Mouse (Mus musculus) heart, embryonic 12.5 days (tissue): ENCODE data around the gene Trrap. TPM values are rescaled to one million over a fixed set of nuclear protein-coding genes. Genes with fewer than 3 reads are reported as not detected.
A peak's percentile ranks its signal among the peaks of the same experiment; 100 is the strongest.

Source experiments
- ATAC-seq: fragments of 200-750 bp; cut with Nextera tagmentation; 2 replicates; pipeline ENCODE4 v1.8.0; 2017; ENCODE audit warnings: moderate TSS enrichment, moderate library complexity; ENCODE audit not compliant: insufficient number of reproducible peaks, low FRiP score
- H3K27ac ChIP-seq: fragments of 300-500 bp; sonication (generic); 2 replicates; pipeline ENCODE4 v1.5.1; 2016; ENCODE audit warnings: mild to moderate bottlenecking, moderate library complexity; ENCODE audit not compliant: poor library complexity, severe bottlenecking
- H3K27me3 ChIP-seq: fragments of 300-500 bp; sonication (generic); replicated peaks from 2 replicates; pipeline ENCODE4 v1.6.1; 2016; ENCODE audit warnings: mild to moderate bottlenecking, moderate library complexity
- H3K36me3 ChIP-seq: fragments of 300-500 bp; sonication (generic); 2 replicates; pipeline ENCODE4 v1.6.1; 2016; ENCODE audit warnings: mild to moderate bottlenecking, moderate library complexity
- H3K4me1 ChIP-seq: fragments of 300-500 bp; sonication (generic); replicated peaks from 2 replicates; pipeline ENCODE4 v1.6.1; 2016; ENCODE audit warnings: mild to moderate bottlenecking
- H3K4me2 ChIP-seq: fragments of 300-500 bp; sonication (generic); 2 replicates; pipeline ENCODE4 v1.6.1; 2016; ENCODE audit warnings: mild to moderate bottlenecking, moderate library complexity
- H3K4me3 ChIP-seq: fragments of 300-500 bp; sonication (generic); 2 replicates; pipeline ENCODE4 v1.5.1; 2016; ENCODE audit warnings: mild to moderate bottlenecking
- H3K9ac ChIP-seq: fragments of 300-500 bp; sonication (generic); 2 replicates; pipeline ENCODE4 v1.6.1; 2016; ENCODE audit warnings: mild to moderate bottlenecking, moderate library complexity
- H3K9me3 ChIP-seq: fragments of 300-500 bp; sonication (generic); replicated peaks from 2 replicates; pipeline ENCODE4 v1.6.1; 2016; ENCODE audit warnings: mild to moderate bottlenecking, moderate library complexity
- WGBS: fragments of 180-500 bp; shearing (Covaris S2); methylation state at CpG from one replicate; pipeline ENCODE4 v1.1.7; 2016; 5-methylcytosine and 5-hydroxymethylcytosine counted together
- polyA plus RNA-seq: library from polyadenylated mRNA; unstranded; fragments of >200 nt; fragmentation: Nextera tagmentation; extraction: Ambion mirVana; gene quantifications from 2 replicates; pipeline ENCODE4 v1.2.1, GENCODE M21; 2016

Gene Trrap
- polyA plus RNA-seq, 1 experiment from 2014 or later: 61.5 TPM

DNA sequence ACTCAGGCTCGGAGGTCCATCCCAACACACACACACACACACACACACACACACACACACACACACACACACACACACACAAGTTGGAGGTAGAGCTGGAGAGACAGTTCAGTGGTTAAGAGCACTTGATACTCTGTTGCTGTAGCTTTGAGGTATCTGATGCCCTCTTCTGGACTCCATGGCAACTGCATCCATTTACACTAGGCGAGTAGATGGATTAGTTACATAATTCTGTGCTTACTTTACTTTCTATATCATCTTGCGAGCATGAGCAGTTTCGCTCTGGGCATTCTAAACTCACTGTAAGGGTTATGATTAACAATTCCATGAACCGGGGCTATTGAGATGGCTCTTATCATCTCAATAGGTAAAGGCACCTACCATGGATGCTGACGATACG lies 14.5 kb upstream of the Trrap start:
- no peaks in the 10 kb centered on the region for H3K27me3 ChIP-seq
- WGBS: 60% methylated on average over 7 of the region's 7 CpGs
- H3K4me1 ChIP-seq: peaks cover 23% of the 10 kb centered on the region
- no peak overlapping the region for H3K27ac ChIP-seq
- ATAC-seq: no peak
- H3K9me3 ChIP-seq: no peaks in the 10 kb centered on the region
- H3K36me3 ChIP-seq: no peaks in the 10 kb centered on the region
- H3K9ac ChIP-seq: no peak overlapping the region
- H3K4me3 ChIP-seq: no peak overlapping the region
- no peak overlapping the region for H3K4me2 ChIP-seq

DNA sequence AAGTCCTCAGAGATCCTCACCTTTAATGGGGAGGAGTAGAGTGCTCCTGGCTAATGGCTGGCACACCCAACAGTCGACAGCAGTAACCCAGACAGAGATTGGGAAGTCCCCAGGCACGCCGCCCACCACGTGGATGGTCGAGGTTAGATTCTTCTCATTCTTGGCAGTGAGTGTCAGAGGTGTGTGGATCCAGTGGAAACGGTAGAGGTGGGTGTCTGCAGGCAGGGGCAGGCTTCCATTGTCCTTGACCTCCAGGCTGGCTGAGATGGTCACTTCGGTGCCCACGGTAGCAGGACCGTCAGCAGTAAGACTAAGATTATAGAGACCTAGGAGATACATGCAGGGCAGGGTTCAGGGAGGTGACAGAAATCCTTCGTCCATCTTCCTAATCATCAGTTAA lies 12.3 kb upstream of the Trrap start:
- H3K4me3 ChIP-seq: no peak overlapping the region
- ATAC-seq: no peak
- H3K36me3 ChIP-seq: no peaks in the 10 kb centered on the region
- H3K9ac ChIP-seq: no peak overlapping the region
- H3K4me1 ChIP-seq: peaks cover 23% of the 10 kb centered on the region
- H3K27me3 ChIP-seq: peaks cover 16% of the 10 kb centered on the region
- no peak overlapping the region for H3K27ac ChIP-seq
- H3K4me2 ChIP-seq: peak overlapping the region; percentile 9; the same call in 1 of the 2 replicates
- no peaks in the 10 kb centered on the region for H3K9me3 ChIP-seq
- WGBS: 30% methylated on average over 10 of the region's 10 CpGs

DNA sequence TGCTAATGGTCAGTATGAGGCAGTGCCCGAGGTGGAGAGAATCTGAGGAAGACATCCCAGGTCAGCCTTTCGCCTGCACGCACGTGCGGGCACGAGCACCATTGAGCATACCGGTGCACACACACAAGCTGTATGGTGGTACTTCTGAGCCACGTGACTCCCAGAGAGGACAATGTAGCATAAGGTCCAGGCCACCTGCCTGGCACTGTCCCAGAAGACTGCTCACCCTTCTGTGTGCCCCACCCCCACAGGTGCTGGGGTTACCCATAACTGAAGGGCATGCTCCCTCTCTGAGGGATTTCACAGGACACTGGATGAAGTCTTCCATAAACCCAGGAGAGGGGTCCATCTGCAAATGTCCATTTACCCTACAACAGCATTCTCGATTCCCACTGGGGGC lies 10.1 kb upstream of the Trrap start:
- no peak overlapping the region for H3K9ac ChIP-seq
- H3K27me3 ChIP-seq: peaks cover 34% of the 10 kb centered on the region
- 83% methylated on average over 9 of the region's 9 CpGs for WGBS
- H3K4me3 ChIP-seq: no peak overlapping the region
- ATAC-seq: no peak
- peaks cover 28% of the 10 kb centered on the region for H3K4me1 ChIP-seq
- H3K4me2 ChIP-seq: no peak overlapping the region
- no peaks in the 10 kb centered on the region for H3K36me3 ChIP-seq
- no peak overlapping the region for H3K27ac ChIP-seq
- no peaks in the 10 kb centered on the region for H3K9me3 ChIP-seq

DNA sequence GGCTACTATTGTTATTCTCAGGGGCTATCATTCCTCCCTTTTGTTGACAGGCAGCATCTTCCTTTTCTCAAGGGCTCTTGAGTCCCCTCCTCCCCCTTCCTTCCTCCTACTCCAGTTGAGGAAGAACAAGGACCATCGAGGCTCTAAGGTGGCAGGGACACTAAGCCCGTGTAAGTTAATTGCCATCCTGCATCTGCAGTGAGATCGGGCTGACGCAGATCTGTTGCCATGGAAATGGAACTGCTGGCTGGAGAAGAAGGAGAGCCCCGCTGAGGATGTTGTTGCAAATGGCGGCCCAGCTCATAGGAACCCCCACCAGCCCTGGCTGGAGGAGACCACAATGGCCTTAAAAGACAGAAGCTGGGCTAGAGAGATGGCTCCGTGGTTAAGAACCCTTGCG lies 9.1 kb upstream of the Trrap start:
- Histone ChIP-seq H3K4me3 (no peak overlapping the region), H3K4me1 (peaks cover 26% of the 10 kb centered on the region), H3K9me3 (no peaks in the 10 kb centered on the region), H3K9ac (no peak overlapping the region), H3K36me3 (no peaks in the 10 kb centered on the region), H3K4me2 (no peak overlapping the region), H3K27me3 (peaks cover 42% of the 10 kb centered on the region), H3K27ac (no peak overlapping the region)
- WGBS: 31% methylated on average over 8 of the region's 8 CpGs
- ATAC-seq: no peak

DNA sequence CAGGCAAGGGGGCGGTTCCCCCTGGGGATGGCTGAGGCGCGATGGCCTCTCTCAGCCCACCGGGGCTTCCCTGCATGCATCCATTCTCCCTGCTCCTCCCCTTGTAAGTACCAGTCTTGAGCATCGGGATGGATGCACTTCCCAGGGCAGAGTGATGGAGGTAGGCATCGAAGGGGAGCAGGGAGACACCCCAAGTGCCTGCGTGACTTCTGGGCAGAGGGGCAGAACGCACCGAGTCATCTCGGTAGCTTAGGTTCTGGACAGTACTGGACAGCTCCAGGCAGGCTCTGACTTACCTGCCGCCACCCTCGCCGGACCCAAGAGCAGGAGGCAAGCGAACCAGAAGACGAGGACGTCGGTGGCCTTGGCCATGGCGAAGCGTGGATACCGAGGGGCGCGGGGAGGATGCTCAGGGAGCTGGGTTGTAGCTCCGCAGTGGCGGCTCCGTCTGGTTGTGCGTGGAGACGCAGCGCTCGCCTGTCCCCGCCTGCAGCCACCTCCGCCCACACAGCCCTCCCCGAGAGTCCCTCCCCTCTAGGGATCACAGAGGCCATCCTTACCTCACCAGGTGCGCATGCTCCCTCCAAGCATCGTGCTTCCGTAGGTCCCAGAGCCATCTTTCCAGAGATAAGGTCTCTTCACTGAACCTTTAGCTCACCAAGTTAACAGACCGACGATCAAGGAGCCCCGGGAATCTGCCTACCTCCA lies 6.2 kb upstream of the Trrap start, which contains the start of gene Tmem130:
Gene Tmem130 (minus strand): TSS at position 658 of the 708 bp plus-strand sequence.
- Histone ChIP-seq H3K36me3 (no peaks in the 10 kb centered on the region), H3K9me3 (no peaks in the 10 kb centered on the region), H3K9ac (no peak within 1 kb of the TSS), H3K4me3 (peak within 1 kb of the TSS; percentile 25), H3K4me1 (peaks cover 13% of the 10 kb centered on the region), H3K27ac (no peak within 1 kb of the TSS), H3K4me2 (peak within 1 kb of the TSS; percentile 55), H3K27me3 (peaks cover 45% of the 10 kb centered on the region)
- WGBS: 1% methylated on average over 38 of the region's 38 CpGs
- peak; percentile 36; the same call in 1 of the 2 replicates for ATAC-seq

DNA sequence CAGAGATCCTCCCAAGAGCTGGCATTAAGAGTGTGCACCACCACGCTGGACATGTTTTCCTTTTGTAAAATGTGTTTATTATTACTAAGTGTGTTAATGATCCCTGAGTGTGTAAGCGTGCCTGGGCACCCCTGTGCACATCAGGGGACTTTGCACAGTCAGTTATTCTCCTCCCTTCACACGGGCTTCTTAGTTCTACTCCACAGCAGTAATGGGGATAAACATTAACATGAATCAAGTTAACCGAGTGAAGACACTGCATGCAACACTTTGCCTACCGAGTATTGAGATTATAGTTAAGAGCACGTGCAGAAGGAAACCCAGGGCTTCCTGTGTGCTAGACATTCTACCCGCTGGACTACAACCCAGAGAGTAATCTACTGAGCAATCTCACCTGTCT lies 1.5 kb upstream of the Trrap start:
- H3K4me3 ChIP-seq: no peak overlapping the region
- H3K27ac ChIP-seq: no peak overlapping the region
- peaks cover 25% of the 10 kb centered on the region for H3K27me3 ChIP-seq
- H3K4me2 ChIP-seq: no peak overlapping the region
- ATAC-seq: no peak
- no peak overlapping the region for H3K9ac ChIP-seq
- peaks cover 17% of the 10 kb centered on the region for H3K4me1 ChIP-seq
- no peaks in the 10 kb centered on the region for H3K9me3 ChIP-seq
- 77% methylated on average over 7 of the region's 7 CpGs for WGBS
- H3K36me3 ChIP-seq: peaks cover 7% of the 10 kb centered on the region

DNA sequence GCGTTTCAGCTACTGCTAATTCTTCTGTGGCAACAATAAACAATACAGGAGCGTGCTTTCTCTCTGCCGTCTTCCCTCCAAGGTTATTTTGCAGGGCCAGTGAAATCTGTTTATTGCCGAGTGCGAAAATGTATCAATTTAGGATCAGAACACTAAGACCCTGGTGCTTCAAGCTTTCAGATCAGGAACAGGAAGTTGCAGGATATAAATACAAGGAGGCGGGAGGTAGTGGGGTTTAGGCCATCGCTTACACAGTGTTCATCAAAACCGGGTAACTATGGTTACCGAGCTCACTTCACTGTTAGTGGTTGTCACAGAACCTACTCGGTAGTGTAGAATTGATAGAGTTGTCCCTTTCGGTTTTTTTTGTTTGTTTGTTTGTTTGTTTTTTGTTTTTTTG lies 886 bp upstream of the Trrap start:
- Histone ChIP-seq H3K4me1 (peaks cover 11% of the 10 kb centered on the region), H3K4me2 (no peak overlapping the region), H3K9me3 (no peaks in the 10 kb centered on the region), H3K27ac (no peak overlapping the region), H3K27me3 (peaks cover 19% of the 10 kb centered on the region), H3K36me3 (peaks cover 13% of the 10 kb centered on the region), H3K4me3 (no peak overlapping the region), H3K9ac (no peak overlapping the region)
- WGBS: 85% methylated on average over 11 of the region's 11 CpGs
- no peak for ATAC-seq

DNA sequence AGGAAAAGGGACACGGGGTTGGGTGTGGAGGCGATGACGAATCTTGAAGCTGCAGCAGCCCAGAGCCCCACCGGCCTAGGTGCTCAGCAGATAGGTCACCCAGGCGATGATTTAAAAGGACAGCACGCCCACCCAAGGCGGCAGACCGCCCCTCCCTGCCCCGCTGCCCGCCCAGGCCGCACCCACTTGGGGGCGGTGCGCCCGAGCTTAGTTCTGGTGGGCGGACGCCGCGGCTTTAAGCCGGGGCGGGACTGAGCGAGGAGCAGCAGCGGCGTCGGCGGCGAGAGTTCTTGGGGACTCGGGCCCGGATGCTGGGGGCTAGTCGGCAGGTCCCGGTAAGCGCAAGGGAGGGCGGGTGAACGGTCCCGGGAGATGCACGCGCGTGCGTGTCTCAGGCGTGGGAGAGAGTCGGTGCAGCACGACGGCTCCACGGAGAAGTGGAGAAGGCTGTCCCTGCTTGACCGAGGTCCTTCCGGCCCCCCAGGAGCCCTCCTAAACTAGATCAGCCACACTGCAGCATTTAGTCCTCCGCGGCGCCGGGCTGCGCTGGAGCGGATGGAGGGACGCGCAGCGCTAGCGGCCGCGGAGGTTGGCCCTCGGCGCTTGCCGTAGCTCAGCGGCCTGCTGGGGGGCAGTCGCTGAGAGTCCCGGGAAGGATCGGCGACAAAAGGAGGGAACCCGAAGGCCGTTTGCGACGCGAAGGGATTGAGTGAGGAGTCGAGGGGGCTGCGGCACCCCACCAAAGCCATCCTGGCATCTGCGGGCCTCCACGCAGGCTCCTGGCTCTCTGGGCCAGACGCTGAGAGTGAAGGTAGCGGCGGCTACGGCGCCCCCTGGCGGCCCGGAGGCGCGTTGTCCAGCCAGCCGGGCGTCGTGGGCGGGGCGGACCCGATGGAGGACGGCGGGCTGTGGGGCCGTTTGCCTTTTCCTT lies 644 bp downstream of the Trrap start:
- Histone ChIP-seq H3K9me3 (no peaks in the 10 kb centered on the region), H3K27me3 (peaks cover 5% of the 10 kb centered on the region; the same call in 1 of the 2 replicates), H3K4me3 (peak overlapping the region; percentile 92), H3K27ac (peak overlapping the region; percentile 94), H3K36me3 (peaks cover 24% of the 10 kb centered on the region), H3K4me1 (peaks cover 10% of the 10 kb centered on the region), H3K9ac (peak overlapping the region; percentile 91), H3K4me2 (peak overlapping the region; percentile 81)
- under 1% methylated on average over 88 of the region's 92 CpGs for whole genome bisulfite sequencing
- peak; percentile 94 for ATAC-seq

DNA sequence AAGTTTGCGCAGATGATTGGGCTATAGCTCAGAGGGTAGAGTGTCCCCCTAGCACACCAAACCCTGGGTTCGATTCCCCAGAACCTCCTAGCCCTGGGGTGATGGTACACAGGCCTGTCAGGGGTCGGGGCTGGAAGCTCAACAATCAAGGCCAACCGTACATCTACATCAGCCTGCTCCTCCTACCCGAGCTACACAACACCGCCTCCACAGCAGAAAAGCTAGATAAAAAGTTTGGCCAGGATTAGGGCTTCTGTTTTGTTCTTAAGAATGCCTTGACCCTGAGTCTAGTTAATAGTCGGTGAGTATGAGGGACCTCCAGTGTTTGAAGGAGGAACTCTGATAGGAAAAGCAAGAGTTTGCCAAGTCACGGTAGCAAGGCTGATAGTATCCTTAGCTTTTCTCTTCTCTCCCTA lies 1.5 kb downstream of the Trrap start:
- H3K36me3 ChIP-seq: peaks cover 32% of the 10 kb centered on the region
- peak overlapping the region; percentile 91 for H3K9ac ChIP-seq
- peak overlapping the region; percentile 92 for H3K4me3 ChIP-seq
- ATAC-seq: no peak
- no peaks in the 10 kb centered on the region for H3K27me3 ChIP-seq
- WGBS: 13% methylated on average over 8 of the region's 8 CpGs
- peak overlapping the region; percentile 94 for H3K27ac ChIP-seq
- no peaks in the 10 kb centered on the region for H3K9me3 ChIP-seq
- peaks cover 10% of the 10 kb centered on the region for H3K4me1 ChIP-seq
- peak overlapping the region; percentile 81 for H3K4me2 ChIP-seq

DNA sequence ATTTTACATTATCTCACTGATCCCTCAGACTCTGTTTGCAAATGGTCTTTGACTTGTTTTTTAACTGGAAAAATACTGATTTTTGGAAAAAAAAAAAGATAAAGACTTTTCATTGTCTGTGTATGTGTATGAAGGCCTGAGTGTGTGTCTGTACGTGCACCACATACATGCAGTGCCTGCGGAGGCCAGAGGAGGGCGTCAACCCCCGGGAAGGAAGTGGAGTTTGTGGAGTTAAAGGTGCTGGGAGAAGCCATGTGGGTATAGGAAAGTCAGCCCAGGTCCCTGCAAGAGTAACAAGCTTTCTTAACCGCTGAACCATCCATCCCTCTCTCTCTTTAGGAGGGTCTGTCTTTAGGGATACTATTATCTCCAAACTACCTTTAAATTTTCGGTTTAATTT lies 5.7 kb downstream of the Trrap start:
- H3K4me1 ChIP-seq: peaks cover 10% of the 10 kb centered on the region
- no peak for ATAC-seq
- H3K27me3 ChIP-seq: no peaks in the 10 kb centered on the region
- H3K4me2 ChIP-seq: no peak overlapping the region
- H3K27ac ChIP-seq: no peak overlapping the region
- peaks cover 57% of the 10 kb centered on the region for H3K36me3 ChIP-seq
- H3K9me3 ChIP-seq: no peaks in the 10 kb centered on the region
- H3K4me3 ChIP-seq: no peak overlapping the region
- H3K9ac ChIP-seq: no peak overlapping the region
- 88% methylated on average over 6 of the region's 6 CpGs for WGBS

DNA sequence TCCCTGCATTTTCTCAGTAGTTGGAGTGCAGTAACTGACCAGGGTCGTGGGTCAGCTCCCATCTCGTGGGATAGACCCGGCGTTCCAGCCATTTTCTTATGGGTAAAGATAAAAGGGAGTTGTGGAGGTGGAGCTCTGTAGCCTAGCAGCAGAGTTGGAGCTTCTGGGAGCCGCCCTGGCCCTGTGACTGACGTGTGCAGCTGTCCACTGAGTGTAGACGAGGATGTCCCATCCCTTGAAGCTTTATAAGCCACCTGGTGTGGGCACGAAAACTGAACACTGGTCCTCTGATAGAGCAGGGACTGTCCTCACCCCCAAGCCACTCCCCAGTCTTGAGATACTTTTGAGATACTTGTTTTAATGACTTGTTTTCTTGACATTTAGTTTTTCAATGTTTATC lies 13.1 kb downstream of the Trrap start:
- peaks cover 83% of the 10 kb centered on the region for H3K36me3 ChIP-seq
- no peaks in the 10 kb centered on the region for H3K27me3 ChIP-seq
- H3K4me2 ChIP-seq: no peak overlapping the region
- H3K27ac ChIP-seq: no peak overlapping the region
- WGBS: 82% methylated on average over 8 of the region's 8 CpGs
- H3K9me3 ChIP-seq: no peaks in the 10 kb centered on the region
- H3K9ac ChIP-seq: no peak overlapping the region
- no peak for ATAC-seq
- H3K4me3 ChIP-seq: no peak overlapping the region
- no peaks in the 10 kb centered on the region for H3K4me1 ChIP-seq
